Mouse (Mus musculus): ENCODE data around the gene Rplp1. TPM values are rescaled to one million over a fixed set of nuclear protein-coding genes. Genes with fewer than 3 reads are reported as not detected.

The Rplp1 gene
- total and polyA plus RNA-seq, 2 experiments from 2014 or later = 891 to 5,254 TPM

GRCm38 (mm10) chr9:61910526-61911256 is 3.7 kb downstream of the Rplp1 start:
- H3K27ac ChIP-seq (ENCODE audit: low read depth) = no peak overlapping the region
- no peaks in the 10 kb centered on the region for H3K27me3 ChIP-seq (ENCODE audit: control insufficient read depth, insufficient read depth, low read length)
- ATAC-seq (ENCODE audit: insufficient read depth, low read depth) (no peak), DNase-seq (ENCODE audit: low spot score) (no peak)
- no peak overlapping the region for H3K9ac ChIP-seq (replicated peaks; ENCODE audit: low read depth, low read length)
- no peak for TF ChIP-seq EP300 (IDR thresholded peaks at IDR 0.05; ENCODE audit: low read depth)
- TF ChIP-seq CTCF (IDR thresholded peaks at IDR 0.05; ENCODE audit: low read depth) = no peak
- H3K4me3 ChIP-seq (ENCODE audit: low read depth, low read length) = no peak overlapping the region
- H3K9me3 ChIP-seq (replicated peaks; ENCODE audit: control insufficient read depth, low read length) = no peaks in the 10 kb centered on the region
- no peak overlapping the region for H3K4me2 ChIP-seq (ENCODE audit: low read depth, low read length)
- H3K36me3 ChIP-seq (replicated peaks; ENCODE audit: control insufficient read depth, insufficient read depth, low read length) = peaks cover 17% of the 10 kb centered on the region
- 29% methylated on average over 20 of the region's 20 CpGs for WGBS
- H3K4me1 ChIP-seq (ENCODE audit: control insufficient read depth, insufficient read depth) = peaks cover 12% of the 10 kb centered on the region

- TF ChIP-seq CTCF (IDR thresholded peaks at IDR 0.05; ENCODE audit: low read depth) (no peak), EP300 (IDR thresholded peaks at IDR 0.05; ENCODE audit: low read depth) (no peak)
- Histone ChIP-seq H3K9ac (replicated peaks; ENCODE audit: low read depth, low read length) (no peak overlapping the region), H3K27ac (ENCODE audit: low read depth) (no peak overlapping the region), H3K36me3 (replicated peaks; ENCODE audit: control insufficient read depth, insufficient read depth, low read length) (peaks cover 17% of the 10 kb centered on the region), H3K27me3 (ENCODE audit: control insufficient read depth, insufficient read depth, low read length) (no peaks in the 10 kb centered on the region), H3K9me3 (replicated peaks; ENCODE audit: control insufficient read depth, low read length) (no peaks in the 10 kb centered on the region), H3K4me3 (ENCODE audit: low read depth, low read length) (no peak overlapping the region), H3K4me2 (ENCODE audit: low read depth, low read length) (no peak overlapping the region), H3K4me1 (ENCODE audit: control insufficient read depth, insufficient read depth) (peaks cover 8% of the 10 kb centered on the region)
- 48% methylated on average over 1 of the region's 1 CpGs for WGBS
- DNase-seq (ENCODE audit: low spot score) (no peak), ATAC-seq (ENCODE audit: insufficient read depth, low read depth) (no peak)
Measured at GRCm38 (mm10) chr9:61909633-61910032, 4.7 kb downstream of the Rplp1 start.

- H3K36me3 ChIP-seq (replicated peaks; ENCODE audit: control insufficient read depth, insufficient read depth, low read length) = peaks cover 17% of the 10 kb centered on the region
- H3K9ac ChIP-seq (replicated peaks; ENCODE audit: low read depth, low read length) = no peak overlapping the region
- TF ChIP-seq CTCF (IDR thresholded peaks at IDR 0.05; ENCODE audit: low read depth) = no peak
- no peak for TF ChIP-seq EP300 (IDR thresholded peaks at IDR 0.05; ENCODE audit: low read depth)
- no peak for DNase-seq (ENCODE audit: low spot score)
- H3K27ac ChIP-seq (ENCODE audit: low read depth) = no peak overlapping the region
- WGBS = 87% methylated on average over 11 of the region's 11 CpGs
- H3K4me3 ChIP-seq (ENCODE audit: low read depth, low read length) = no peak overlapping the region
- 0 out of 2 replicates have a peak, but pooled peaks cover 1% of the 10 kb centered on the region for H3K27me3 ChIP-seq (ENCODE audit: control insufficient read depth, insufficient read depth, low read length)
- no peaks in the 10 kb centered on the region for H3K9me3 ChIP-seq (replicated peaks; ENCODE audit: control insufficient read depth, low read length)
- H3K4me1 ChIP-seq (ENCODE audit: control insufficient read depth, insufficient read depth) = peaks cover 8% of the 10 kb centered on the region
- ATAC-seq (ENCODE audit: insufficient read depth, low read depth) = no peak
- no peak overlapping the region for H3K4me2 ChIP-seq (ENCODE audit: low read depth, low read length)
Measured at GRCm38 (mm10) chr9:61908832-61909407, 5.4 kb downstream of the Rplp1 start.

- no peak for TF ChIP-seq CTCF (IDR thresholded peaks at IDR 0.05; ENCODE audit: low read depth)
- 66% methylated on average over 3 of the region's 3 CpGs for WGBS
- no peak overlapping the region for H3K4me2 ChIP-seq (ENCODE audit: low read depth, low read length)
- 0 out of 2 replicates have a peak, but pooled peaks cover 6% of the 10 kb centered on the region for H3K27me3 ChIP-seq (ENCODE audit: control insufficient read depth, insufficient read depth, low read length)
- ATAC-seq (ENCODE audit: insufficient read depth, low read depth) (no peak), DNase-seq (ENCODE audit: low spot score) (no peak)
- peaks cover 3% of the 10 kb centered on the region for H3K4me1 ChIP-seq (ENCODE audit: control insufficient read depth, insufficient read depth)
- no peak overlapping the region for H3K4me3 ChIP-seq (ENCODE audit: low read depth, low read length)
- no peaks in the 10 kb centered on the region for H3K9me3 ChIP-seq (replicated peaks; ENCODE audit: control insufficient read depth, low read length)
- peaks cover 17% of the 10 kb centered on the region for H3K36me3 ChIP-seq (replicated peaks; ENCODE audit: control insufficient read depth, insufficient read depth, low read length)
- no peak overlapping the region for H3K9ac ChIP-seq (replicated peaks; ENCODE audit: low read depth, low read length)
- H3K27ac ChIP-seq (ENCODE audit: low read depth) = no peak overlapping the region
Measured at GRCm38 (mm10) chr9:61908341-61908740, 6.0 kb downstream of the Rplp1 start.

- Histone ChIP-seq H3K9ac (replicated peaks; ENCODE audit: low read depth, low read length) (no peak overlapping the region), H3K4me3 (ENCODE audit: low read depth, low read length) (no peak overlapping the region), H3K9me3 (replicated peaks; ENCODE audit: control insufficient read depth, low read length) (no peaks in the 10 kb centered on the region), H3K27me3 (ENCODE audit: control insufficient read depth, insufficient read depth, low read length) (peaks cover 8% of the 10 kb centered on the region; the same call in 1 of the 2 replicates), H3K4me2 (ENCODE audit: low read depth, low read length) (no peak overlapping the region), H3K36me3 (replicated peaks; ENCODE audit: control insufficient read depth, insufficient read depth, low read length) (peaks cover 14% of the 10 kb centered on the region), H3K4me1 (ENCODE audit: control insufficient read depth, insufficient read depth) (no peaks in the 10 kb centered on the region; the same call in 1 of the 2 replicates), H3K27ac (ENCODE audit: low read depth) (no peak overlapping the region)
- no peak for TF ChIP-seq EP300 (IDR thresholded peaks at IDR 0.05; ENCODE audit: low read depth)
- no peak for TF ChIP-seq CTCF (IDR thresholded peaks at IDR 0.05; ENCODE audit: low read depth)
- WGBS = 66% methylated on average over 4 of the region's 4 CpGs
- no peak for DNase-seq (ENCODE audit: low spot score)
- no peak for ATAC-seq (ENCODE audit: insufficient read depth, low read depth)
Measured at GRCm38 (mm10) chr9:61907621-61908295, 6.6 kb downstream of the Rplp1 start.

All from heart, postnatal 0 days (tissue).